Mouse (Mus musculus): Measurements from ENCODE around the gene Eef1akmt3.

The Eef1akmt3 gene

GRCm38 (mm10) chr10:127050119-127050474 lies 8.8 kb upstream of the Eef1akmt3 start:
- no peak for DNase-seq (ENCODE audit: low spot score)

GRCm38 (mm10) chr10:127049395-127050118 lies 8.2 kb upstream of the Eef1akmt3 start:
- no peak for DNase-seq (ENCODE audit: low spot score)

- DNase-seq (ENCODE audit: low spot score): no peak
Measured at GRCm38 (mm10) chr10:127048608-127049394, 7.5 kb upstream of the Eef1akmt3 start.

GRCm38 (mm10) chr10:127047954-127048353 lies 6.6 kb upstream of the Eef1akmt3 start, which contains the start of gene Cyp27b1:
Gene Cyp27b1, plus strand, starts transcription at chr10:127048250.
- DNase-seq (ENCODE audit: low spot score): no peak

- no peak for DNase-seq (ENCODE audit: low spot score)
Measured at GRCm38 (mm10) chr10:127043187-127043586, 1.9 kb upstream of the Eef1akmt3 start.

- no peak for DNase-seq (ENCODE audit: low spot score)
Measured at GRCm38 (mm10) chr10:127042468-127043115, 1.3 kb upstream of the Eef1akmt3 start.

GRCm38 (mm10) chr10:127041774-127042338 lies 543 bp upstream of the Eef1akmt3 start:
- peak; percentile 95 for DNase-seq (ENCODE audit: low spot score)

- no peak for DNase-seq (ENCODE audit: low spot score)
Measured at GRCm38 (mm10) chr10:127040569-127041214, 621 bp downstream of the Eef1akmt3 start.

GRCm38 (mm10) chr10:127037641-127038040 lies 3.7 kb downstream of the Eef1akmt3 start:
- no peak for DNase-seq (ENCODE audit: low spot score)

GRCm38 (mm10) chr10:127036273-127036672 lies 5.0 kb downstream of the Eef1akmt3 start:
- DNase-seq (ENCODE audit: low spot score): no peak

GRCm38 (mm10) chr10:127033301-127033741 lies 8.0 kb downstream of the Eef1akmt3 start:
- no peak for DNase-seq (ENCODE audit: low spot score)

GRCm38 (mm10) chr10:127030336-127031296 lies 10.7 kb downstream of the Eef1akmt3 start, which contains the start of gene Tsfm:
Gene Tsfm, minus strand, starts transcription at chr10:127030840.
- DNase-seq (ENCODE audit: low spot score): peak; percentile 94

GRCm38 (mm10) chr10:127018422-127018821 lies 22.9 kb downstream of the Eef1akmt3 start:
- no peak for DNase-seq (ENCODE audit: low spot score)

- DNase-seq (ENCODE audit: low spot score): no peak
Measured at GRCm38 (mm10) chr10:127017071-127017470, 24.2 kb downstream of the Eef1akmt3 start.

- no peak for DNase-seq (ENCODE audit: low spot score)
Measured at GRCm38 (mm10) chr10:127016488-127016887, 24.8 kb downstream of the Eef1akmt3 start.

- no peak for DNase-seq (ENCODE audit: low spot score)
Measured at GRCm38 (mm10) chr10:127003806-127004205, 37.5 kb downstream of the Eef1akmt3 start.

- DNase-seq (ENCODE audit: low spot score): no peak
Measured at GRCm38 (mm10) chr10:127003334-127003733, 38.0 kb downstream of the Eef1akmt3 start.

GRCm38 (mm10) chr10:127002765-127003164 lies 38.5 kb downstream of the Eef1akmt3 start:
- DNase-seq (ENCODE audit: low spot score): no peak

GRCm38 (mm10) chr10:127002056-127002455 lies 39.3 kb downstream of the Eef1akmt3 start:
- DNase-seq (ENCODE audit: low spot score): no peak

GRCm38 (mm10) chr10:127001297-127001696 lies 40.0 kb downstream of the Eef1akmt3 start:
- no peak for DNase-seq (ENCODE audit: low spot score)

GRCm38 (mm10) chr10:127000529-127000928 lies 40.8 kb downstream of the Eef1akmt3 start, which contains the start of gene Avil:
Gene Avil, plus strand, starts transcription at chr10:127000709.
- DNase-seq (ENCODE audit: low spot score): no peak
